Mouse (Mus musculus): ENCODE measurements at regions not wholly inside any gene's neighbourhood (a gene's known extent, or its start where the extent isn't known, plus 50 kb on each side); places are given as distances from the start of the nearest gene placed in this dataset.

DNA sequence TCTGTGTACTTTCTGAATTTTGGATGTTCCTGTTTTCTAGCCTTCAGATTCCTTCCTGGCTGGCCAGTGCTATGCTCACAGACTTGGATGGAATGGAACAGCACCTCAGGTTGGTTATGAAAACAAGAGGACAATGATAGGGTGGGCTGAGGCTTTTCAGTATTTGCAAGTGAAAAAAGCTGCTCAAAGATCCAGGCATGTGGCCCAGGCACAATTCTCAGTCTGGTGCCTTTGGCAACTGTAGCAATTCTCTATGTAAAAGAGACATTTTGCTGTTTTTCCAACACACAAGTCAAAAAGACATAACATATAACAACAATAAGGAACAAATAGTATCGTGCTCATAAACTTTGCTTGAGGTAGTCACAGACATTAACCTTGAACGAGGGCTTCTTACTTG is 363.4 kb upstream of the Pik3r1 start:
- 93% methylated on average over 2 of the region's 2 CpGs for WGBS
- no peak for ATAC-seq (ENCODE audit: low FRiP score, low TSS enrichment)
- Histone ChIP-seq H3K36me3 (ENCODE audit: control insufficient read depth, insufficient read depth, low read length) (no peaks in the 10 kb centered on the region), H3K27me3 (ENCODE audit: control insufficient read depth, insufficient read depth, low read length) (no peaks in the 10 kb centered on the region), H3K4me2 (ENCODE audit: low read length) (no peak overlapping the region), H3K4me3 (replicated peaks; ENCODE audit: low read depth, low read length) (no peak overlapping the region), H3K4me1 (ENCODE audit: control insufficient read depth, insufficient read depth, low read length) (no peaks in the 10 kb centered on the region), H3K9ac (replicated peaks; ENCODE audit: low read length) (no peak overlapping the region), H3K9me3 (ENCODE audit: control insufficient read depth, low read length) (no peaks in the 10 kb centered on the region), H3K27ac (replicated peaks; ENCODE audit: low read depth, low read length) (no peak overlapping the region)
- DNase-seq, result no peak

DNA sequence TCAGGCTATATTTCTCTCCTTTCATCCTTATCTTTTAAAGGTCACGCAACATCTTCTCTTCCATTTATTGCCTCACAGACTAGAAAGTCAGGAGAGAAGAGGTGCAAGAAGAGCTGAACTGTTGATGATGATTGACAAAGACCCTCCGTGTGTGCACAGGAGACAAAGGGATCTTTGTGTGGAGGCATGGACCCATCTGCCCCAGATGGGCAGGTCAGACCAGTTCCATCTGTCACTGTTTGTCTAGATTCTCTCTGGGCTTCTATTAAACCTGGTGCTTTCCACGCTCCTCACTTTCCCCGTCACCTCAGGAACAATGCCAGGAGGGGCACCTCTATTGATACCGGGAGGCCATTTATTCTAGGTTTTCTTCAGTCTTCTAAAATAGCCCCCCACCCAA is 364.1 kb upstream of the Pik3r1 start:
- Histone ChIP-seq H3K4me1 (ENCODE audit: control insufficient read depth, insufficient read depth, low read length) (no peaks in the 10 kb centered on the region), H3K27me3 (ENCODE audit: control insufficient read depth, insufficient read depth, low read length) (no peaks in the 10 kb centered on the region), H3K4me3 (replicated peaks; ENCODE audit: low read depth, low read length) (no peak overlapping the region), H3K27ac (replicated peaks; ENCODE audit: low read depth, low read length) (no peak overlapping the region), H3K36me3 (ENCODE audit: control insufficient read depth, insufficient read depth, low read length) (no peaks in the 10 kb centered on the region), H3K4me2 (ENCODE audit: low read length) (no peak overlapping the region), H3K9ac (replicated peaks; ENCODE audit: low read length) (no peak overlapping the region), H3K9me3 (ENCODE audit: control insufficient read depth, low read length) (no peaks in the 10 kb centered on the region)
- WGBS, result 62% methylated on average over 5 of the region's 5 CpGs
- no peak for DNase-seq
- ATAC-seq (ENCODE audit: low FRiP score, low TSS enrichment), result no peak

- H3K27ac ChIP-seq (replicated peaks; ENCODE audit: low read depth, low read length), result no peak overlapping the region
- H3K9me3 ChIP-seq (ENCODE audit: control insufficient read depth, low read length), result no peaks in the 10 kb centered on the region
- H3K9ac ChIP-seq (replicated peaks; ENCODE audit: low read length), result no peak overlapping the region
- H3K4me1 ChIP-seq (ENCODE audit: control insufficient read depth, insufficient read depth, low read length), result no peaks in the 10 kb centered on the region
- H3K4me3 ChIP-seq (replicated peaks; ENCODE audit: low read depth, low read length), result no peak overlapping the region
- DNase-seq (no peak), ATAC-seq (ENCODE audit: low FRiP score, low TSS enrichment) (no peak)
- no peaks in the 10 kb centered on the region for H3K36me3 ChIP-seq (ENCODE audit: control insufficient read depth, insufficient read depth, low read length)
- no peak overlapping the region for H3K4me2 ChIP-seq (ENCODE audit: low read length)
- WGBS, result 56% methylated on average over 2 of the region's 2 CpGs
- H3K27me3 ChIP-seq (ENCODE audit: control insufficient read depth, insufficient read depth, low read length), result no peaks in the 10 kb centered on the region
These were observed 364.7 kb upstream of the Pik3r1 start for GRCm38 (mm10) chr13:102132696-102133095.

DNA sequence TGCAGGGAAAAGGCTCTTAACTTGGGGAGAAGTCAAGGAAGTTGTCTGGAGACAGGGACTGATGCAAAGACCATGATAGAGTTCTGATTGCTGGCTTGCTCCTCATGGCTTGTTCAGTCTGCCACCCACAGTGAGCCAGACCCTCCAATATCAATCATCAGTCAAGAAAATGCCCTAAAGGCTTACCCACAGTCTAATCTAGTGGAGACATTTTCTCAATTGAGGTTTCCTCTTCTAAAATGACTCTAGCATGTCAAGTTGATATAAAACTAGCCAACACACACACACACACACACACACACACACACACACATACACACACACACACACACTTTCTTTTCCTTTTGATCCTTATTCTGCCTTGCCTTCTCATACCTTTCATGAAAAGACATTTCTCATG is 367.2 kb upstream of the Pik3r1 start:
- no peak overlapping the region for H3K4me2 ChIP-seq (ENCODE audit: low read length)
- no peaks in the 10 kb centered on the region for H3K27me3 ChIP-seq (ENCODE audit: control insufficient read depth, insufficient read depth, low read length)

DNA sequence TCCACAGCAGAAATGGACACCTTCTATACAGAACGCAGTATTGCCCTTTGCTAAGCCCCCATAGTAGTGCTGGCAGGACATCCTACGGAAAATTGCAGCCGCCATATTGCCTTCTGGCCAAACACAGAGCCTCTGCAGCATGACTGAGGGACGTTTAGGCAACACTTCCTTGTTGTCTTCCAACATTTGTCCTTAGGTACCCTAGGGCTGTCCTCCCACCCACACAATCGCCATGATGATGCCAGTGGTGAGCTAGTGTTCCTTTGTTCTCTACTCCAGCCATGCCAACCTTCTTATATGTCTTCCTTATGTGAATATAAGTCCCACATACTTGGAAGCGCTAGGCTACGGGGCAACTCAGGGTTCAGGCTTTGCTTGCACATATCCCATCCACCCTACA is 375.0 kb upstream of the Pik3r1 start:
- Histone ChIP-seq H3K9ac (replicated peaks; ENCODE audit: low read length) (no peak overlapping the region), H3K9me3 (ENCODE audit: control insufficient read depth, low read length) (no peaks in the 10 kb centered on the region), H3K27me3 (ENCODE audit: control insufficient read depth, insufficient read depth, low read length) (no peaks in the 10 kb centered on the region), H3K4me2 (ENCODE audit: low read length) (no peak overlapping the region), H3K4me1 (ENCODE audit: control insufficient read depth, insufficient read depth, low read length) (no peaks in the 10 kb centered on the region), H3K27ac (replicated peaks; ENCODE audit: low read depth, low read length) (no peak overlapping the region), H3K4me3 (replicated peaks; ENCODE audit: low read depth, low read length) (no peak overlapping the region), H3K36me3 (ENCODE audit: control insufficient read depth, insufficient read depth, low read length) (no peaks in the 10 kb centered on the region)
- WGBS, result 97% methylated on average over 7 of the region's 7 CpGs
- no peak for ATAC-seq (ENCODE audit: low FRiP score, low TSS enrichment)
- no peak for DNase-seq

More for the DNA sequence above, 367.2 kb upstream of the Pik3r1 start:
- H3K27ac ChIP-seq (replicated peaks; ENCODE audit: low read depth, low read length), result no peak overlapping the region
- no peak overlapping the region for H3K9ac ChIP-seq (replicated peaks; ENCODE audit: low read length)
- no peaks in the 10 kb centered on the region for H3K9me3 ChIP-seq (ENCODE audit: control insufficient read depth, low read length)
- no peaks in the 10 kb centered on the region for H3K36me3 ChIP-seq (ENCODE audit: control insufficient read depth, insufficient read depth, low read length)
- H3K4me3 ChIP-seq (replicated peaks; ENCODE audit: low read depth, low read length), result no peak overlapping the region
- ATAC-seq (ENCODE audit: low FRiP score, low TSS enrichment) (no peak), DNase-seq (no peak)
- H3K4me1 ChIP-seq (ENCODE audit: control insufficient read depth, insufficient read depth, low read length), result no peaks in the 10 kb centered on the region

GRCm38 (mm10) chr13:102143848-102144247 is 375.8 kb upstream of the Pik3r1 start:
- Histone ChIP-seq H3K4me1 (ENCODE audit: control insufficient read depth, insufficient read depth, low read length) (no peaks in the 10 kb centered on the region), H3K27ac (replicated peaks; ENCODE audit: low read depth, low read length) (no peak overlapping the region), H3K9ac (replicated peaks; ENCODE audit: low read length) (no peak overlapping the region), H3K4me3 (replicated peaks; ENCODE audit: low read depth, low read length) (no peak overlapping the region), H3K36me3 (ENCODE audit: control insufficient read depth, insufficient read depth, low read length) (no peaks in the 10 kb centered on the region), H3K4me2 (ENCODE audit: low read length) (no peak overlapping the region), H3K9me3 (ENCODE audit: control insufficient read depth, low read length) (no peaks in the 10 kb centered on the region), H3K27me3 (ENCODE audit: control insufficient read depth, insufficient read depth, low read length) (no peaks in the 10 kb centered on the region)
- ATAC-seq (ENCODE audit: low FRiP score, low TSS enrichment) (no peak), DNase-seq (no peak)
- WGBS, result 84% methylated on average over 2 of the region's 2 CpGs

DNA sequence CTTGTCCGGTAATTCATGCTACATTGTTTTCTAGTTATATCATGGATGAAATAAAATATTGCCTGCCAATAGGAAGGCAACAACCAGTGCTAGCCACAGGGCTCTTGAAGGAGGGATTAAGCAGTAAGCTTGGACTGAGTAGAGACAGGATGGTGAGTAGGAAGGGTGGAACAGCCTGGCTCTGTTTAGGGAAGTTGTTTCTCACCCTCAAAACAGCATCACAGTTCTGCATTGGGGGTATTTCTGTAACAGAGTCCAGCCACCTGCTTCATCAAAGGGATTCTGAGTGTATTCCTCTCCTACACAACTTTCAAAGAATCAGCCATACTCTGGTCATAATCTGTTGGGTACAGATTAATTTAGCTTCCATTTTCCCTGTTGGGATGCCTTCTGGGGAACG is 380.0 kb upstream of the Pik3r1 start:
- no peak for ATAC-seq (ENCODE audit: low FRiP score, low TSS enrichment)
- Histone ChIP-seq H3K4me3 (replicated peaks; ENCODE audit: low read depth, low read length) (no peak overlapping the region), H3K4me1 (ENCODE audit: control insufficient read depth, insufficient read depth, low read length) (no peaks in the 10 kb centered on the region), H3K9ac (replicated peaks; ENCODE audit: low read length) (no peak overlapping the region), H3K36me3 (ENCODE audit: control insufficient read depth, insufficient read depth, low read length) (no peaks in the 10 kb centered on the region), H3K4me2 (ENCODE audit: low read length) (no peak overlapping the region), H3K27me3 (ENCODE audit: control insufficient read depth, insufficient read depth, low read length) (no peaks in the 10 kb centered on the region), H3K27ac (replicated peaks; ENCODE audit: low read depth, low read length) (no peak overlapping the region), H3K9me3 (ENCODE audit: control insufficient read depth, low read length) (no peaks in the 10 kb centered on the region)
- WGBS, result 92% methylated on average over 2 of the region's 2 CpGs
- DNase-seq, result no peak

DNA sequence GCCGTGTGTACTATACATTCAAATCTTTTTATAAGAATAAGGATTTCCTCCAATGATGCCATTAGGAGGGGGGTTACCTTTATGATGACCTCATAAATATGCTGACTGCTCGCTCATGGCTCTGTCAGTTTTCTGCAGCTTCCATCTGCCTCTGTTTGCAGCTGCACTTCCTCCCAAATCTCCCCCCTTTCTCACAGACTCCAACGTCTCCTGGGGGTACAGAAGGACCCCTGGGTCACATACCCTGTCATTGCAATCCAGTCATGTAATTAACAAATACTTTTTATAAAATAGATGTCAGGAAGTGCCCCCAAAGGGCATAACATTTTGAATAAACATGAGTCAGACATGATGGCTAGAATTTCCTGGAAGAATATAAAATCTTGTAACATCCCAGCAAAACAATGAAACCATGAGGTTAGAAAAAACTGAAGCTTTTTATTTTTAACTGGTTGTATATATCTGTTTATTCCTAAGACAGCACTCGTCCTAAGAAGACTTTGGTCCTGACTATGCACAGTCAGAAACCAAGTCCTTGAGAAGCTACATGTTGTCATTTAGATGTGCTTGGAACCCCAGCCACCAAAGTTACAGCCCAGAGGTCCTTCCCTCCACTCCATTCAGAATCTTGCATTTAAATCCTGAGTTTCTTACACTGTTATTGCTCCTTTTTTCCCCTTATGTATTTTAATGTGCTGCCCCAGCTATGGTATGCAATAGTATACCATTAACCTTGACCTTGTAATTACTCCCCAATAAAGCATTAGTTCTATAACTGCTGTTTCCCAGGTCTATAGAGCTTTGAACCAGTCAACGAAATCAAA is 386.0 kb upstream of the Pik3r1 start:
- Histone ChIP-seq H3K27ac (replicated peaks; ENCODE audit: low read depth, low read length) (no peak overlapping the region), H3K36me3 (ENCODE audit: control insufficient read depth, insufficient read depth, low read length) (no peaks in the 10 kb centered on the region), H3K27me3 (ENCODE audit: control insufficient read depth, insufficient read depth, low read length) (no peaks in the 10 kb centered on the region), H3K9me3 (ENCODE audit: control insufficient read depth, low read length) (no peaks in the 10 kb centered on the region), H3K4me1 (ENCODE audit: control insufficient read depth, insufficient read depth, low read length) (peaks cover 8% of the 10 kb centered on the region; the same call in 1 of the 2 replicates), H3K4me3 (replicated peaks; ENCODE audit: low read depth, low read length) (no peak overlapping the region), H3K9ac (replicated peaks; ENCODE audit: low read length) (no peak overlapping the region), H3K4me2 (ENCODE audit: low read length) (0 out of 2 replicates have a peak overlapping the region, but pooled peaks have one; percentile 15)
- ATAC-seq (ENCODE audit: low FRiP score, low TSS enrichment), result peak; percentile 48; the same call in 1 of the 2 replicates
- DNase-seq, result peak; percentile 50
- 45% methylated on average over 5 of the region's 5 CpGs for WGBS

GRCm38 (mm10) chr13:102154609-102154899 is 386.5 kb upstream of the Pik3r1 start:
- Histone ChIP-seq H3K27ac (replicated peaks; ENCODE audit: low read depth, low read length) (no peak overlapping the region), H3K9me3 (ENCODE audit: control insufficient read depth, low read length) (no peaks in the 10 kb centered on the region), H3K4me1 (ENCODE audit: control insufficient read depth, insufficient read depth, low read length) (peaks cover 8% of the 10 kb centered on the region; the same call in 1 of the 2 replicates), H3K36me3 (ENCODE audit: control insufficient read depth, insufficient read depth, low read length) (no peaks in the 10 kb centered on the region), H3K9ac (replicated peaks; ENCODE audit: low read length) (no peak overlapping the region), H3K4me3 (replicated peaks; ENCODE audit: low read depth, low read length) (no peak overlapping the region), H3K27me3 (ENCODE audit: control insufficient read depth, insufficient read depth, low read length) (no peaks in the 10 kb centered on the region), H3K4me2 (ENCODE audit: low read length) (no peak overlapping the region)
- DNase-seq, result no peak
- no peak for ATAC-seq (ENCODE audit: low FRiP score, low TSS enrichment)
- WGBS, result 70% methylated on average over 2 of the region's 2 CpGs

Measured in midbrain, embryonic 14.5 days (tissue).